Mouse (Mus musculus): ENCODE measurements around the gene Ewsr1.

Ewsr1 gene

DNA sequence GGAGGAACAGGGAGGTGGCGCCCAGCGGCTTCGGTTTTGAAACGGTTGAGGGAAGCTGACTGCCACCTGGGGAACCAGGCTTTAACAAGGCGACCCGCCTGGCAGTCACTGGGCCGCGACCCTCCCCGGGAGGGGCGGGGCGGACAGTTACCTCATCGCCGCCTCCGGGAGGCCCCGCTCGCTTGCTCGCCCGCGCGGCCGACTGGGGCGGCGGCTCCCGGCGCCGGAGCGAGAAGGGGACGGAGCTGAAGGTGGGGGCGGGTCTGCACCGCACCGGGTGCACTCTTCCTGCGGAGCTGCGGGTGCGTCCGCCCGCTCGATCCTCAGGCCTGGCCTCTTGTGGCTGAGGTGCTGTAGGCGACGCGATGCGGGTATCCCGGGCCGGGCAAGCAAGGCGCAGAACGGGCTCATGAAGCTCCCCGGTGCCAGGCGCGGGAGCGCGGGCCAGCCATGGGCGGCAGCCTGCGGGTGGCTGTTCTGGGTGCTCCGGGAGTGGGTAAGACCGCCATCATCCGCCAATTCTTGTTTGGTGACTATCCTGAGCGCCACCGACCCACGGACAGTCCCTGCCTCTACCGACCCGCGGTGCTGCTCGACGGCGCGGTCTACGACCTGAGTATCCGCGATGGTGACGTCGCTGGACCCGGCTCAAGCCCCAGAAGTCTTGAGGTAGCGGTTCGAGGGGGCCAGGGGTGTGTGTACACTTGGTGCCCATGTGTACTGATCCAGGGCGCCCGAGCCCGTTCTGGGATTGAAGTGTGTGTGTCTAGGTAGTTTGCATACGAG is 41.0 kb downstream of the Ewsr1 start, which contains the start of gene Rasl10a:
TSS of gene Rasl10a (plus strand) at position 273 of the 786 bp plus-strand sequence.
- DNase-seq (ENCODE audit: low read depth), result peak; percentile 59

DNA sequence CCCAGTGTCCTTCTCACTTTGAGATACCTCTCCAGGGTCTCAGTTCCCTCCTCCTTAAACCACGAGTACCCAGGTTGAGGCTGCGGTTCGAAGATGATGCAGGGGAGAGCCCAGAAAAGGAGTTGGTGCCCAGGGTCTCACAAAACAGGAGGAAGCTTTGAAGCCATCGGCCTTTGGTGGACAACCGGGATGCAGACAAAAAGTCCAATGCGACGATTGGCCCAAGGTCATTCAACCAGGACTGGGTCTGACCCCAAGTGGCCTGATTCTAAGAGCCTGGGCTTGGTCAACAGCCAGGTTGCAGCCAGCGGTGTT is 41.6 kb downstream of the Ewsr1 start:
- no peak for DNase-seq (ENCODE audit: low read depth)

DNA sequence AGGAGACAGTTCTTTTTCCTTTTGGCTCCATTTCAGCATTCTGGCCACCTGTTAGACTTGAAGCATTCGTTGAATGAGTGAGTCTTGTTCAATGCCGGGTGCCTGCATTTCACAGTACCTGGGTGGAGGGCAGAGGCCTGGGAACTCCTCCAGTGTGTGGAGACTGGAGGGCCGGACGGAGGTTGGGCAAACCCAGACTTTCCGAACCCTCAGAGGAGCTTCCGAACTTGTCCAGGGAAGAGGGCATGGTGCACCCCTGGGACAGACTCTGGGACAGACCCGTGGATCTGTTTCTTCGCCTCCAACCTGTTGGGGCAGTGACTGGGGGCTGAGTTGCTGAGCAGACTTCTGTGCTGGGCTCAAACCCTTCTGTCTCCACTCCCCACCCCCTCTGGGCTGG is 42.0 kb downstream of the Ewsr1 start:
- no peak for DNase-seq (ENCODE audit: low read depth)

DNA sequence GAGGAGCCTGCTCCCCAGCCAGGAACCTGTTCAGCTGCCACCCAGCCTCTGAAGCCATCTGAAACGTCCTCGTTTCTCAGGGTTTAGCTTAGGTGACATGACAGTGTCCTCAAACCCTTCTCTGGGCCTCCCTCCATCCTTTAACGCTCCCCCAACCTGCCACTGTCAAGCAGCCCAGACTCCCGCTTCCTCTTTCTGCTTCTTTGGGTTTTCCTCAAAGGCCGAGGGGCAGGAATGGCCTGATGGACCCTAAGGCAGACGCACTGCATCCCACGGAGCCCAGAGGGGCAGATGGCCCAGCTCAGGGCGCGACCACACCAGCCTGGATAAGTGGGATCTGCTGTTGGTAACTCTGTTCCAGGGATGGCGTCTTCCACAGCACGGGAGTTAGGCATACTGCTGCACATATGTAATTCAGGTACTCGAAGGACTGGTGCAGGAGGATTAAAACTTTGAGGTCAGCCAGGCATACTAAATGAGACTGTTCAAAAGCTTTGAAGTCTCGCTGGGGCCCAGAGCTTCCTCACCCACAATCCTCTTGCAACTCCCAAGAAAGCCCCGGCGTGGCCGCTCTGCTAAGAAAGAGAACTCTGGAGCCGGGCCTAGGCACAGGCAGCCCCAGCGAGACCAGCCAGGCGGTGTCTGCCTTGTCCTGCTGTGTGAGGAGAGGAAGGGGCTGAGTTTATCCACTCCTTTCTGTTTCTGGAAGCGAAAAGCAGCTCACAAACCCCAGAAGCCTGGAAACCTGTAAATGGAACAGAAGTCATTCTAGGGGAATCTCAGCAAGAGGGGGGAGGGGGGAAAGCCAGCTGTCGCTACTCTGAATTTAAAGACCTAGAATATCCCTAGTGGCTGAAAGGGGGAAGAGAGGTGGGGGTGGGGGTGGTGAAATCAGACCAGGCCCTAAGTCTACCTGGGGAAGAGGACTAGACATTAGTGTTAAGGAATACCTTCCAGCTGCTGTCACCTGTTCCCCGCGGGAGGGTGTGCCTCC is 42.8 kb downstream of the Ewsr1 start:
- no peak for DNase-seq (ENCODE audit: low read depth)

DNA sequence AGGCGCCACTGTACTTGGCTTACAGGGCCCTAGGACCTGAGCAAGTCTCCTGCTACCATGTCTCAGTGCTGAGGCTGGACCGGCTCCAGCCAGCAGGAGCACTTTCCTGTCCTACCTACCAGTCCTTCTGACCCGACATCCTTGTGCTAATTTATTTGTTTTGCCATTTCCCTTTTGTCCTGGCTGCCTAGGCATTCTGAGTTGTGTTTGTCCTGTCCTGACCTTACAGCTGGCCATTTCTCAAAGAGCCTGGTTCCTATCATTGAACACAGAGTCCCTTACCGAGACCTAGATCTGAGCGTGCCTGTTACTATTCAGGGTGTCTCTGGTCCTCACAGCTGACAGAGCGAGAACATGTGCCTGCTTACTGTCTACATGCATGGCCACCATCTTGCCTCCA is 44.2 kb downstream of the Ewsr1 start:
- DNase-seq (ENCODE audit: low read depth), result no peak

GRCm38 (mm10) chr11:5054151-5054550 is 44.9 kb downstream of the Ewsr1 start:
- no peak for DNase-seq (ENCODE audit: low read depth)

DNA sequence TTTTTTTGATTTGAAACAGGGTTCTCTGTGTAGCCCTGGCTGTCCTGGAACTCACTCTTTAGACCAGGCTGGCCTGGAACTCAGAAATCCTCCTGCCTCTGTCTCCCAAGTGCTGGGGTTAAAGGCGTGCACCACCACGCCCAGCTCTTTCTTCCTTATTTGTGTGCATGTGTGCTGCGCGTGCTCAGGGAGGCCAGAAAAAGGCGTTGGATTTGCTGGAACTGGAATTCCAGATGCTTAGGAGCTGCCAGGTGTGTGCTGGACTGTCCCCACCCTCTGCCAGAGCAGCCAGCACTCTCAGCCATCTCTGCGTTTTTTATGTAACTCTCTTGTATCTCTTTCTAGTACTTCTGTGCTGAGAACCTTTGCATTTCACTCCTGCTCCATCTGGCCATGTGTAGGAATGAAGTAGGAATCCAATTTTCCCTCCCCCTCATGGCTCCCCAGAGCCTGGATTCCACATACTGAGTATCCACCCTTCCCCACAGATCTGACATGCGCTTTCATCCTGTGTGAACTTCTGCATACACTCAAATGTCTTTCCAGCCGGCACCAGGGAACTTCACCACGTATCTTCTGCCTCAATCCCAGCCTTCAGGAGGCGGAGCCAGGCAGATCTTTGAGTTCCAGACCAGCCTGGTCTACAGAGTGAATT is 46.7 kb downstream of the Ewsr1 start:
- DNase-seq (ENCODE audit: low read depth), result no peak

GRCm38 (mm10) chr11:5051629-5052028 is 47.4 kb downstream of the Ewsr1 start:
- no peak for DNase-seq (ENCODE audit: low read depth)

- DNase-seq (ENCODE audit: low read depth), result no peak
These were observed 52.6 kb downstream of the Ewsr1 start for GRCm38 (mm10) chr11:5046321-5046926.

GRCm38 (mm10) chr11:5042645-5043381 is 56.3 kb downstream of the Ewsr1 start:
- no peak for DNase-seq (ENCODE audit: low read depth)

DNA sequence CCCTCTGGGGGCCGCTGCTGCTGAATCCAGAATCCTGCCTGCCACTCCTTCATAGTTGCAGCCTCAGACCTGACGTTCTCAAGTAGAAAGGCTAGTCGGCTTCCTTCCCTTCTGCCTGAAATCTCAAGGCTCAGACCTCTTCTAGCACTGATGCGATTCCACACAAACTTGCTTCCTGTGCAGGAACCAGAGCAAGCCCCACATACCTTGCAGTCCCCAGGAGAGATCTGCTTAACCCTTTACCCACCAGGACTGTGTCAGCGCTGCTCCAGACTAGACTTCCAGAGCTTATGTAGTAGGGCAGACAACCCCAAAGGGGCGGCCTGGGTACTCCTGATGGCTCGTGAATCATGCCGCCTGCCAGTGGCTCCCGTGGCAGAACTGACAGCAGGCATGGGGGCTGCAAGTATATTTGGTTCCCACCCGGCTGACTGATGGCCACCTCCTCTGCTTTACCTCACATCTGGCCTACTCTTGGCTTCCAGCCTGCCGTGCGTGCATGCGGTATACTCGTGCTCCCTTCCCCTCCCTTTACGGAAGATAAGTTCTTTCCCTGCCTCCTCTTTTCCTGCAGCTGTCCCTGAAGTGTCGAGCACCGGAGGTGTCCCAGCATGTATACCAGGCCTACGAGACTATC is 57.8 kb downstream of the Ewsr1 start:
- no peak for DNase-seq (ENCODE audit: low read depth)

GRCm38 (mm10) chr11:5040585-5040984 is 58.5 kb downstream of the Ewsr1 start:
- DNase-seq (ENCODE audit: low read depth), result no peak

DNA sequence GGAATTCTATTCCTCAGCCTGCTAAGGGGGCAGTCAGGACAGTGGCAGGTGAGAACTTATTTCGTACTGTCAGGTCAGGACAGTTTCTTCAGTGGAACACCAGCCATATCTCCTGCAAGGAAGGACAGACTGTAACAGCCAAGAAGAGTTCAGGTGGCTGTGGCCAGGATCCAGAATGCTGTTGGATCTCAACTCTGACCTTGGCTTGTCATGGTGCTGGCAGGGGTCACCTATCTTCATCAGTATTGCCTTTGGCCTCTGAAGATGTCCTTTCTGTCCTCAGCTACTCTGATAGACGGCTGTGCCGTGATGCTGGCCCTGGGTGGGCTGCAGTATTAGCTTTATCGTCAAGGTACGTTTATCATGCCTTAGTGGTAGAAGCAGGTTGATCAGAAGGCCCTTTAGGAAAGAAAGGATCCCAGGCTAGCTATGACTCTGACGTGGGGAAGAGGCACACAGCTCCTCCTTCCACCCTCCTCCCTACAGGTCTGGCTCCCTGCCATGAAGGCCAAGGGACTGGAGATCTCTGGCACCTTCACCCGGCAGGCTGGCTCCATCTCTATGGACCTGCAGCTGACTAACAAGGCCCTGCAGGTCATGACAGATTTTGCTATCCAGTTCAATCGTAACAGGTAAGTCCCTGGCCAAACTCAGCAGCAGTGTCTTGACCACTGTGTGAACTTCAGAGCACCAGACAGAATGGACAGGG is 61.8 kb downstream of the Ewsr1 start:
- DNase-seq (ENCODE audit: low read depth), result no peak

GRCm38 (mm10) chr11:5035421-5035820 is 63.6 kb downstream of the Ewsr1 start:
- no peak for DNase-seq (ENCODE audit: low read depth)

GRCm38 (mm10) chr11:5033136-5033535 is 65.9 kb downstream of the Ewsr1 start:
- DNase-seq (ENCODE audit: low read depth), result no peak

DNA sequence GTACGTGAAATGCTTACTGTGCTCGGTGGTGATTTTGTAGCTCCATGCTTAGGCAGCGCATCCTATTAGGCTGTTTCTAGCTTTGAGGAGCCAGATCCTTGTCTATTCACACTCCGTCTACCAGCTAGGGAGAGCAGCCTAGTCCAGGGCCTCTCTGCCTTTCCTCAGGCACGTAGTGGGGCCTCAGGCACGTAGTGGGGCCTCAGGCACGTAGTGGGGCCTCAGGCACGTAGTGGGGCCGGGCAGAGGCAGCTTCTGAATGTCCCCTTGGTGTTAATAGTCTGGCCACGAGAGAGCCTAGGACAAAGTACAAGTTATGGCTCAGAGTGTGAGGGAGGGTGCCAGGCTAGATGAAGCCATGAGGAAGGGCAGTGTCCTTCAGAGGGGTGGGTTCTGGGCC is 66.4 kb downstream of the Ewsr1 start:
- DNase-seq (ENCODE audit: low read depth), result no peak

GRCm38 (mm10) chr11:5028228-5028627 is 70.8 kb downstream of the Ewsr1 start:
- no peak for DNase-seq (ENCODE audit: low read depth)

GRCm38 (mm10) chr11:5025108-5025507 is 74.0 kb downstream of the Ewsr1 start:
- no peak for DNase-seq (ENCODE audit: low read depth)

All from naive thymus-derived CD4-positive, alpha-beta T cell, adult 2 months (primary cell).